10 mouse cellular contexts compared by ENCODE assay signal in genomic region chr2:12292023-12292820, GRCm38 (mm10). TPM values are rescaled to one million over a fixed set of nuclear protein-coding genes. Genes with fewer than 3 reads are reported as not detected.
DNase-seq lines count a peak whose midpoint lies in the region; ATAC-seq and TF ChIP-seq lines count a peak whose summit lies in the region.
"Had no signal": no experiment of that assay in that cellular context is flagged by ENCODE, and none has a peak within 500 bp of the region (broad histone marks: within the 10 kb centered on the region; RNA-seq: fewer than 3 reads in every experiment).

No protein-coding gene starts in this region.

- H3K4me2 ChIP-seq in forebrain, postnatal 0 days (ENCODE audit: low read depth) = no peak overlapping the region
- H3K4me2 ChIP-seq in midbrain, postnatal 0 days (ENCODE audit: low read depth, low read length, poor library complexity, severe bottlenecking) = no peak overlapping the region

- peak overlapping the region; percentile 47 for H3K27ac ChIP-seq in forebrain, postnatal 0 days (ENCODE audit: low read depth, low read length)
- no peak overlapping the region for H3K27ac ChIP-seq in midbrain, postnatal 0 days (ENCODE audit: low read depth, low read length)

- 35% methylated on average over 8 of the region's 8 CpGs for WGBS in forebrain, postnatal 0 days
- WGBS in midbrain, postnatal 0 days = 42% methylated on average over 8 of the region's 8 CpGs

- H3K4me1 ChIP-seq in forebrain, postnatal 0 days (ENCODE audit: insufficient read depth) = no peaks in the 10 kb centered on the region; the same call in 1 of the 2 replicates
- no peaks in the 10 kb centered on the region for H3K4me1 ChIP-seq in midbrain, postnatal 0 days (ENCODE audit: insufficient read depth, low read length)

- peak; percentile 67 for ATAC-seq in common myeloid progenitor, adult 5-6 weeks (replicated peaks; ENCODE audit: low read depth, poor library complexity, severe bottlenecking)
- peak; percentile 94 for ATAC-seq in forebrain, postnatal 0 days
- no peak for ATAC-seq in midbrain, postnatal 0 days (ENCODE audit: low FRiP score)

- H3K36me3 ChIP-seq in forebrain, postnatal 0 days (ENCODE audit: insufficient read depth) = no peaks in the 10 kb centered on the region
- H3K36me3 ChIP-seq in midbrain, postnatal 0 days (ENCODE audit: insufficient read depth, low read length) = no peaks in the 10 kb centered on the region
- H3K36me3 ChIP-seq: G1E had no signal

- H3K27me3 ChIP-seq in forebrain, postnatal 0 days (ENCODE audit: insufficient read depth, low read length) = no peaks in the 10 kb centered on the region
- no peaks in the 10 kb centered on the region for H3K27me3 ChIP-seq in midbrain, postnatal 0 days (ENCODE audit: insufficient read depth, low read length)

- H3K9me3 ChIP-seq in forebrain, postnatal 0 days (ENCODE audit: low read length) = no peaks in the 10 kb centered on the region
- no peaks in the 10 kb centered on the region for H3K9me3 ChIP-seq in midbrain, postnatal 0 days (ENCODE audit: low read length)
- H3K9me3 ChIP-seq: G1E had no signal

- H3K9ac ChIP-seq in forebrain, postnatal 0 days = no peak overlapping the region
- H3K9ac ChIP-seq in midbrain, postnatal 0 days (replicated peaks; ENCODE audit: low read length, poor library complexity, severe bottlenecking) = no peak overlapping the region

- peak; percentile 85 for DNase-seq in forebrain, postnatal 0 days
- peak; percentile 56 to 66 for DNase-seq in layer of hippocampus, postnatal 10 days (ENCODE audit: low spot score in 2 of 2)
- DNase-seq in midbrain, postnatal 0 days (ENCODE audit: low spot score) = peak; percentile 78
- DNase-seq in kidney, adult 9 months = no peak
- DNase-seq in ovary, postnatal 36 days (ENCODE audit: low spot score) = no peak
- DNase-seq in urinary bladder, postnatal 25 days (ENCODE audit: low spot score) = no peak
- no peak for DNase-seq in urinary bladder, adult 18-20 months (ENCODE audit: low spot score in 2 of 2)
- DNase-seq: spleen, adult 18-20 months had no signal

- no peak for TF ChIP-seq CTCF in forebrain, postnatal 0 days (IDR thresholded peaks at IDR 0.05; ENCODE audit: low read depth)
- no peak for TF ChIP-seq CTCF in midbrain, postnatal 0 days (IDR thresholded peaks at IDR 0.05)

- H3K4me3 ChIP-seq in forebrain, postnatal 0 days (ENCODE audit: low read depth, low read length) = no peak overlapping the region
- H3K4me3 ChIP-seq in midbrain, postnatal 0 days (ENCODE audit: low read depth, low read length) = no peak overlapping the region

RNA-seq across cellular contexts. Expression of gene Itga8, which starts 9.5 kb away (rescaled TPM):
- total RNA-seq in common myeloid progenitor, adult 5-6 weeks (2017) = 0.18 and 0.34 TPM in 2 replicates
- total RNA-seq in forebrain, postnatal 0 days (2014; rRNA removed) = 4.0 and 7.1 TPM in 2 replicates
- 1.9 TPM in 2 replicates for polyA plus RNA-seq in forebrain, postnatal 0 days (2015; fragmentation: Nextera tagmentation; extraction: Ambion mirVana)
- 10 to 100 TPM; 13.8 to 15.2 TPM for total RNA-seq in layer of hippocampus, postnatal 10 days (2021)
- 3.6 and 5.4 TPM in 2 replicates for total RNA-seq in midbrain, postnatal 0 days (2014; rRNA removed)
- polyA plus RNA-seq in midbrain, postnatal 0 days (2015; fragmentation: Nextera tagmentation; extraction: Ambion mirVana) = 1.3 and 1.4 TPM in 2 replicates
- polyA plus RNA-seq: G1E had no signal

Comparison
In these comparisons a context has a peak if more than half of its experiments do, and no peak if none do; other contexts are left out.
1. DNase-seq: peak in forebrain, postnatal 0 days (single experiment), layer of hippocampus, postnatal 10 days (2 of 2) and midbrain, postnatal 0 days (single experiment); none in kidney, adult 9 months (single experiment), ovary, postnatal 36 days (single experiment), urinary bladder, postnatal 25 days (single experiment) and urinary bladder, adult 18-20 months (0 of 2).